Mouse (Mus musculus) kidney, embryonic 15.5 days (tissue): ENCODE results near the gene Zmynd19. TPM values are rescaled to one million over a fixed set of nuclear protein-coding genes. Genes with fewer than 3 reads are reported as not detected.

Experiments
- ATAC-seq: fragments of 200-750 bp; cut with Nextera tagmentation; replicated peaks from 2 replicates; pipeline ENCODE4 v1.8.0; 2017; ENCODE audit warnings: moderate TSS enrichment; ENCODE audit not compliant: low FRiP score
- H3K27ac ChIP-seq: fragments of 300-500 bp; sonication (generic); 2 replicates; pipeline ENCODE4 v1.5.1; 2015; ENCODE audit warnings: mild to moderate bottlenecking, inconsistent platforms
- H3K27me3 ChIP-seq: fragments of 300-500 bp; sonication (generic); 2 replicates; pipeline ENCODE4 v1.6.1; 2015; ENCODE audit warnings: inconsistent platforms
- H3K36me3 ChIP-seq: fragments of 300-500 bp; sonication (generic); 2 replicates; pipeline ENCODE4 v1.6.1; 2015; ENCODE audit warnings: inconsistent platforms
- H3K4me1 ChIP-seq: fragments of 300-500 bp; sonication (generic); 2 replicates; pipeline ENCODE4 v1.6.1; 2015; ENCODE audit warnings: inconsistent platforms
- H3K4me2 ChIP-seq: fragments of 300-500 bp; sonication (generic); 2 replicates; pipeline ENCODE4 v1.6.1; 2015; ENCODE audit warnings: moderate library complexity, mild to moderate bottlenecking, inconsistent platforms
- H3K4me3 ChIP-seq: fragments of 300-500 bp; sonication (generic); replicated peaks from 2 replicates; pipeline ENCODE4 v1.5.1; 2015; ENCODE audit warnings: mild to moderate bottlenecking, inconsistent platforms
- H3K9ac ChIP-seq: fragments of 300-500 bp; sonication (generic); 2 replicates; pipeline ENCODE4 v1.6.1; 2015; ENCODE audit warnings: mild to moderate bottlenecking, inconsistent platforms
- H3K9me3 ChIP-seq: fragments of 300-500 bp; sonication (generic); replicated peaks from 2 replicates; pipeline ENCODE4 v1.6.1; 2016; ENCODE audit warnings: inconsistent platforms
- WGBS: fragments of 180-500 bp; shearing (Covaris S2); methylation state at CpG from one replicate; pipeline ENCODE4 v1.1.7; 2015; ENCODE audit warnings: mixed read lengths; 5-methylcytosine and 5-hydroxymethylcytosine counted together
- microRNA-seq: library from miRNA; unstranded; fragments of <30 nt; microRNA quantifications from one replicate; pipeline ENCODE4, GENCODE M21; 2016
- polyA plus RNA-seq: library from polyadenylated mRNA; unstranded; fragments of >200 nt; fragmentation: Nextera tagmentation; extraction: Ambion mirVana; gene quantifications from 2 replicates; pipeline ENCODE4 v1.2.1, GENCODE M21; 2015

Zmynd19 gene
- polyA plus RNA-seq, 1 experiment from 2014 or later, result 15.9 TPM

GRCm38 (mm10) chr2:25000544-25001235 is 51.1 kb downstream of the Zmynd19 start:
- ATAC-seq, result no peak
- 75% methylated on average over 3 of the region's 3 CpGs for WGBS
- no peaks in the 10 kb centered on the region for H3K9me3 ChIP-seq
- no peak overlapping the region for H3K4me2 ChIP-seq
- H3K4me3 ChIP-seq, result no peak overlapping the region
- no peak overlapping the region for H3K27ac ChIP-seq
- no peak overlapping the region for H3K9ac ChIP-seq
- no peaks in the 10 kb centered on the region for H3K27me3 ChIP-seq
- 0 out of 2 replicates have a peak, but pooled peaks cover 5% of the 10 kb centered on the region for H3K36me3 ChIP-seq
- H3K4me1 ChIP-seq, result no peaks in the 10 kb centered on the region

DNA sequence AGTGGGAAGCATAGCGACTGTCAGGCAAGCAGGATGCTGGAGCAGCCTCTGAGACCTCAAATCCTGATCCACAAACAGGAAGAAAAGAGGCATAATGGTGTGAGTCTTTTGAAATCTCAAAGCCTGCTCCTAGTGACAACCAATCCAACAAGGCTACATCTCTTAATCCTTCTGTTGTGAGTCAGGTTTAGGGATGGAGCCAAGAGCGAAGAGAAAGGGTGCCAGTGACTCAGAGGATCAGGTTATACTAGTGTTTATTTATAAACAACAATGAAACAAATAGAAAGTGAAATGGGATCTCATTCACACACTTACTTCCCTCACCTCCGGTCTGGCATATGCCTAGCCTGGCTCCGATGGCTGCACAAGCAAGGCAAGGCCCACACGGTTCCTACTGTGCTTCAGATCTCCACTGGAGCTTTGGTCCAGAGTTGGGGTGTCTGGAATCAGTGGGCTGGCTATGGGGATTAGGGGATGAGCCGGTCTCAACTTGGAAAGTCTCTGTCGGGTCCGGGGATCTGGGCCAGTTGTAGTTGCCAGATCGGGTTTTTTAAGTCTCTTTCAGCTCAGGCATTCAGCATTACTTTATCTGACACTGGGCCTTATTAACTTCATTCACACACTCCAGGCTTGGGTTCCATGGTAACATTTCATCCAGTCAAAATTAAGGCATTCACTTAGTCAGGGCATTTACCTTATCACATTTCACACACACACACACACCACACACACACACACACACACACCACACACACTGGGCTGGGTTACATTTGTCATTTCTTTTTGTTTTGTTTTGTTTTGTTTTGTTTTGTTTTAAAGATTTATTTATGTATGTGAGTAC is 54.6 kb downstream of the Zmynd19 start:
- Histone ChIP-seq H3K9ac (no peak overlapping the region), H3K27me3 (no peaks in the 10 kb centered on the region), H3K4me3 (no peak overlapping the region), H3K36me3 (0 out of 2 replicates have a peak, but pooled peaks cover 5% of the 10 kb centered on the region), H3K27ac (no peak overlapping the region), H3K4me1 (no peaks in the 10 kb centered on the region), H3K4me2 (no peak overlapping the region), H3K9me3 (no peaks in the 10 kb centered on the region)
- no peak for ATAC-seq
- WGBS, result 87% methylated on average over 9 of the region's 9 CpGs

- Histone ChIP-seq H3K27me3 (no peaks in the 10 kb centered on the region), H3K9ac (no peak overlapping the region), H3K27ac (no peak overlapping the region), H3K4me3 (no peak overlapping the region), H3K4me2 (no peak overlapping the region), H3K36me3 (0 out of 2 replicates have a peak, but pooled peaks cover 5% of the 10 kb centered on the region), H3K4me1 (no peaks in the 10 kb centered on the region), H3K9me3 (no peaks in the 10 kb centered on the region)
- WGBS, result 83% methylated on average over 1 of the region's 1 CpGs
- no peak for ATAC-seq
Observed at GRCm38 (mm10) chr2:25006767-25007166, 57.2 kb downstream of the Zmynd19 start.

- ATAC-seq, result no peak
- Histone ChIP-seq H3K27me3 (no peaks in the 10 kb centered on the region), H3K36me3 (no peaks in the 10 kb centered on the region), H3K9ac (no peak overlapping the region), H3K4me3 (no peak overlapping the region), H3K9me3 (no peaks in the 10 kb centered on the region), H3K4me1 (no peaks in the 10 kb centered on the region), H3K27ac (no peak overlapping the region), H3K4me2 (no peak overlapping the region)
Observed at GRCm38 (mm10) chr2:25008250-25008649, 58.7 kb downstream of the Zmynd19 start.

Small RNAs within 50 kb of the gene (microRNA-seq; reads per million reads assigned to microRNA genes)
- not detected for gene Gm22875

Other genes with a start within 250 kb of the Zmynd19 start
- gene Cacna1b, start 186.6 kb upstream of the Zmynd19 start, polyA plus RNA-seq, result 1.1 TPM in 2 replicates
- 88.4 and 93.2 TPM in 2 replicates for gene Ehmt1, start 30.2 kb upstream of the Zmynd19 start, polyA plus RNA-seq
- 45.3 and 48.5 TPM in 2 replicates for gene Arrdc1, start 14.5 kb upstream of the Zmynd19 start, polyA plus RNA-seq
- 28.3 and 29.5 TPM in 2 replicates for gene Dph7, start 12.6 kb downstream of the Zmynd19 start, polyA plus RNA-seq
- gene Mrpl41, start 25.3 kb downstream of the Zmynd19 start, polyA plus RNA-seq, result 116 and 127 TPM in 2 replicates
- gene Pnpla7, start 26.2 kb downstream of the Zmynd19 start, polyA plus RNA-seq, result 6.7 and 9.0 TPM in 2 replicates
- gene Nsmf, start 104.6 kb downstream of the Zmynd19 start, polyA plus RNA-seq, result 76.5 and 91.4 TPM in 2 replicates
- gene Entpd8, start 130.5 kb downstream of the Zmynd19 start, polyA plus RNA-seq, result 5.0 and 5.3 TPM in 2 replicates
- gene Noxa1, start 145.4 kb downstream of the Zmynd19 start, polyA plus RNA-seq, result 0.77 and 1.1 TPM in 2 replicates
- 21.8 and 23.7 TPM in 2 replicates for gene Nrarp, start 231.0 kb downstream of the Zmynd19 start, polyA plus RNA-seq
- gene Tor4a, start 247.1 kb downstream of the Zmynd19 start, polyA plus RNA-seq, result 11.7 and 14.1 TPM in 2 replicates